Mouse (Mus musculus): ENCODE results near the gene Gm43638. TPM values are rescaled to one million over a fixed set of nuclear protein-coding genes. Genes with fewer than 3 reads are reported as not detected.
"Not testable (repeated sequence)": the region's sequence is repeated elsewhere in the genome, so short reads cannot be mapped to it uniquely, and the experiment has no call there.

The Gm43638 gene
- polyA plus RNA-seq (2016; fragmentation: Nextera tagmentation; extraction: Ambion mirVana): not detected in 2 replicates

GRCm38 (mm10) chr5:87486706-87487105 lies at the start of gene Gm43638:
Gene Gm43638 (minus strand): TSS chr5:87486806.
- not testable (repeated sequence) for H3K4me1 ChIP-seq; H3K9ac ChIP-seq (replicated peaks); H3K4me2 ChIP-seq (replicated peaks); H3K27ac ChIP-seq (replicated peaks); H3K4me3 ChIP-seq; H3K36me3 ChIP-seq; H3K9me3 ChIP-seq; ATAC-seq (ENCODE audit: low FRiP score, low read depth); H3K27me3 ChIP-seq
- WGBS: 84% methylated on average over 1 of the region's 1 CpGs

- no peak overlapping the region for H3K4me2 ChIP-seq (replicated peaks)
- H3K4me3 ChIP-seq: no peak overlapping the region
- H3K27ac ChIP-seq (replicated peaks): no peak overlapping the region
- no peak for ATAC-seq (ENCODE audit: low FRiP score, low read depth)
- H3K9me3 ChIP-seq: no peaks in the 10 kb centered on the region
- 56% methylated on average over 4 of the region's 4 CpGs for WGBS
- H3K9ac ChIP-seq (replicated peaks): no peak overlapping the region
- no peaks in the 10 kb centered on the region for H3K4me1 ChIP-seq
- H3K36me3 ChIP-seq: no peaks in the 10 kb centered on the region
- no peaks in the 10 kb centered on the region for H3K27me3 ChIP-seq
Measured at GRCm38 (mm10) chr5:87535994-87536644, 49.5 kb upstream of the Gm43638 start.

GRCm38 (mm10) chr5:87532288-87532687 lies 45.7 kb upstream of the Gm43638 start:
- Histone ChIP-seq H3K27me3 (no peaks in the 10 kb centered on the region), H3K36me3 (no peaks in the 10 kb centered on the region), H3K9ac (replicated peaks) (no peak overlapping the region), H3K4me3 (no peak overlapping the region), H3K4me2 (replicated peaks) (no peak overlapping the region), H3K4me1 (no peaks in the 10 kb centered on the region), H3K27ac (replicated peaks) (no peak overlapping the region), H3K9me3 (no peaks in the 10 kb centered on the region)
- WGBS: 79% methylated on average over 2 of the region's 2 CpGs
- ATAC-seq (ENCODE audit: low FRiP score, low read depth): no peak

GRCm38 (mm10) chr5:87523561-87523960 lies 37.0 kb upstream of the Gm43638 start:
- 95% methylated on average over 2 of the region's 2 CpGs for WGBS
- not testable (repeated sequence) for H3K9ac ChIP-seq (replicated peaks); H3K4me3 ChIP-seq

GRCm38 (mm10) chr5:87505776-87506458 lies 19.3 kb upstream of the Gm43638 start:
- no peak overlapping the region for H3K4me3 ChIP-seq
- ATAC-seq (ENCODE audit: low FRiP score, low read depth): no peak
- H3K4me1 ChIP-seq: no peaks in the 10 kb centered on the region
- no peaks in the 10 kb centered on the region for H3K27me3 ChIP-seq
- no peak overlapping the region for H3K4me2 ChIP-seq (replicated peaks)
- no peak overlapping the region for H3K9ac ChIP-seq (replicated peaks)
- no peaks in the 10 kb centered on the region for H3K36me3 ChIP-seq
- no peaks in the 10 kb centered on the region for H3K9me3 ChIP-seq
- H3K27ac ChIP-seq (replicated peaks): no peak overlapping the region
- 45% methylated on average over 4 of the region's 4 CpGs for WGBS

More at GRCm38 (mm10) chr5:87523561-87523960, 37.0 kb upstream of the Gm43638 start:
- not testable (repeated sequence) for H3K9me3 ChIP-seq; H3K27me3 ChIP-seq; H3K27ac ChIP-seq (replicated peaks); ATAC-seq (ENCODE audit: low FRiP score, low read depth); H3K4me1 ChIP-seq; H3K36me3 ChIP-seq; H3K4me2 ChIP-seq (replicated peaks)

- no peak for ATAC-seq (ENCODE audit: low FRiP score, low read depth)
- Histone ChIP-seq H3K36me3 (no peaks in the 10 kb centered on the region), H3K9me3 (no peaks in the 10 kb centered on the region), H3K27ac (replicated peaks) (no peak overlapping the region), H3K4me3 (no peak overlapping the region), H3K4me2 (replicated peaks) (no peak overlapping the region), H3K4me1 (no peaks in the 10 kb centered on the region), H3K27me3 (no peaks in the 10 kb centered on the region), H3K9ac (replicated peaks) (no peak overlapping the region)
- 76% methylated on average over 1 of the region's 1 CpGs for WGBS
Measured at GRCm38 (mm10) chr5:87502687-87503086, 16.1 kb upstream of the Gm43638 start.

- Histone ChIP-seq H3K27ac (replicated peaks) (no peak overlapping the region), H3K36me3 (no peaks in the 10 kb centered on the region), H3K4me2 (replicated peaks) (no peak overlapping the region), H3K4me3 (no peak overlapping the region), H3K9ac (replicated peaks) (no peak overlapping the region), H3K9me3 (no peaks in the 10 kb centered on the region), H3K27me3 (no peaks in the 10 kb centered on the region), H3K4me1 (no peaks in the 10 kb centered on the region)
- ATAC-seq (ENCODE audit: low FRiP score, low read depth): no peak
Measured at GRCm38 (mm10) chr5:87499341-87499740, 12.7 kb upstream of the Gm43638 start.

- no peaks in the 10 kb centered on the region for H3K27me3 ChIP-seq
- H3K9ac ChIP-seq (replicated peaks): no peak overlapping the region
- H3K27ac ChIP-seq (replicated peaks): no peak overlapping the region
- H3K4me1 ChIP-seq: no peaks in the 10 kb centered on the region
- no peak overlapping the region for H3K4me2 ChIP-seq (replicated peaks)
- no peaks in the 10 kb centered on the region for H3K9me3 ChIP-seq
- ATAC-seq (ENCODE audit: low FRiP score, low read depth): no peak
- H3K36me3 ChIP-seq: no peaks in the 10 kb centered on the region
- no peak overlapping the region for H3K4me3 ChIP-seq
Measured at GRCm38 (mm10) chr5:87498936-87499335, 12.3 kb upstream of the Gm43638 start.

- no peaks in the 10 kb centered on the region for H3K36me3 ChIP-seq
- H3K4me1 ChIP-seq: no peaks in the 10 kb centered on the region
- no peak within 1 kb of the TSS for H3K9ac ChIP-seq (replicated peaks)
- 86% methylated on average over 1 of the region's 1 CpGs for WGBS
- H3K4me2 ChIP-seq (replicated peaks): no peak within 1 kb of the TSS
- no peak within 1 kb of the TSS for H3K4me3 ChIP-seq
- H3K9me3 ChIP-seq: no peaks in the 10 kb centered on the region
- no peak for ATAC-seq (ENCODE audit: low FRiP score, low read depth)
- no peaks in the 10 kb centered on the region for H3K27me3 ChIP-seq
- H3K27ac ChIP-seq (replicated peaks): no peak within 1 kb of the TSS
Measured at GRCm38 (mm10) chr5:87490771-87491170, 4.2 kb upstream of the Gm43638 start, which contains the start of gene Ugt2a1. Gene Ugt2a1 (minus strand): TSS chr5:87490871.

- no peaks in the 10 kb centered on the region for H3K27me3 ChIP-seq
- H3K27ac ChIP-seq (replicated peaks): no peak within 1 kb of the TSS
- no peak within 1 kb of the TSS for H3K4me2 ChIP-seq (replicated peaks)
- no peak within 1 kb of the TSS for H3K4me3 ChIP-seq
- WGBS: 88% methylated on average over 5 of the region's 5 CpGs
- no peak within 1 kb of the TSS for H3K9ac ChIP-seq (replicated peaks)
- H3K4me1 ChIP-seq: no peaks in the 10 kb centered on the region
- no peak for ATAC-seq (ENCODE audit: low FRiP score, low read depth)
- no peaks in the 10 kb centered on the region for H3K9me3 ChIP-seq
- H3K36me3 ChIP-seq: no peaks in the 10 kb centered on the region
Measured at GRCm38 (mm10) chr5:87482160-87482559, 4.4 kb downstream of the Gm43638 start, which contains the start of gene Ugt2a2. Gene Ugt2a2 (minus strand): TSS chr5:87482260.

- no peaks in the 10 kb centered on the region for H3K4me1 ChIP-seq
- 25% methylated on average over 1 of the region's 1 CpGs for WGBS
- H3K27ac ChIP-seq (replicated peaks): no peak overlapping the region
- no peaks in the 10 kb centered on the region for H3K36me3 ChIP-seq
- no peaks in the 10 kb centered on the region for H3K27me3 ChIP-seq
- no peak overlapping the region for H3K4me2 ChIP-seq (replicated peaks)
- H3K9me3 ChIP-seq: no peaks in the 10 kb centered on the region
- 0 out of 2 replicates have a peak, but pooled peaks have one; percentile 54 for ATAC-seq (ENCODE audit: low FRiP score, low read depth)
- no peak overlapping the region for H3K4me3 ChIP-seq
- H3K9ac ChIP-seq (replicated peaks): no peak overlapping the region
Measured at GRCm38 (mm10) chr5:87458810-87459209, 27.8 kb downstream of the Gm43638 start.

- ATAC-seq (ENCODE audit: low FRiP score, low read depth): no peak
- H3K27me3 ChIP-seq: no peaks in the 10 kb centered on the region
- H3K4me1 ChIP-seq: no peaks in the 10 kb centered on the region
- H3K4me3 ChIP-seq: no peak overlapping the region
- H3K9ac ChIP-seq (replicated peaks): no peak overlapping the region
- no peak overlapping the region for H3K4me2 ChIP-seq (replicated peaks)
- H3K9me3 ChIP-seq: no peaks in the 10 kb centered on the region
- H3K27ac ChIP-seq (replicated peaks): no peak overlapping the region
- no peaks in the 10 kb centered on the region for H3K36me3 ChIP-seq
Measured at GRCm38 (mm10) chr5:87457701-87458100, 28.9 kb downstream of the Gm43638 start.
